Comparison of ENCODE assay signal across 8 mouse cellular contexts in the genomic region with DNA sequence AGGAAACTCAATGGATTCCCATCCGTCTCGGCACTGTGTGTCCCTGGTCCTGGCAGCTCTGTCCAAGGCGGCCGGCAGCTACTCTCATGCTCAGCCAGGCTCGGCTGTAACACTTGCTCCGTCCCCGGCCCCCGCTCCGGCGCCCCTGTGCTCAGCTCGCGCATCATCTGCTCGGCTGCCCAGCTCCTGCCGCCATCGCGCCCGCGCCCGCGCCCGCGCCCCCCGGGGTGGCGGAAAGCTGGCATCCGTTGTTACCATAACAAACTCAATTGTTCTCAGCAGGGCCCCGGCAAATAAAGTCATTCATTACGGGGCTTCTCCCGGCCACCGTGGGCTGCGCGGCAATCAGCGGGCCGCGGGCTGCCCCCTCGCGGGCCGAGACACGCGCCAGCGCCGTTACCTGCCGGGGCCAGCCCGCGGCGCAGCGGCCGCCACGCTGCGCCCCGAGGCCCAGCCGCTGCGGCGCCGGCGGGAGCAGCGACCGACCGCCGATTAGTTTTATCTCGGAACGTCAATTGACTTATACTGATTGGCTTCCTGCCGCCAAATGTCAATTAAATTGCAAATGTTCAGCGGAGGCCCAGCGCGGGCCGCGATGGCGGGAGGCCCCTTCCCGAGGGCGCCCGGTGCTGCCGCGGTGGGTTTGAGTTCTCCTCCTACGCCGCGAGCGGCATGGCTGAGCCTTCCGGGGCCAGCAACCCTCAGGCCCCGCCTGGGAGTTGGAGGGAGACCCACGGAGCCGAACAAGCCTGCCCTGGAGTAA. TPM values are rescaled to one million over a fixed set of nuclear protein-coding genes. Genes with fewer than 3 reads are reported as not detected.
DNase-seq lines count a peak whose midpoint lies in the region; ATAC-seq and TF ChIP-seq lines count a peak whose summit lies in the region.

No protein-coding gene starts in this region.

- no peaks in the 10 kb centered on the region for H3K9me3 ChIP-seq in embryonic facial prominence, embryonic 13.5 days
- H3K9me3 ChIP-seq in hindbrain, postnatal 0 days (ENCODE audit: low read length): no peaks in the 10 kb centered on the region
- no peaks in the 10 kb centered on the region for H3K9me3 ChIP-seq in midbrain, embryonic 10.5 days (replicated peaks)

- TF ChIP-seq POLR2A in testis, adult 2 months (IDR thresholded peaks at IDR 0.05; ENCODE audit: control insufficient read depth, low read depth, low read length): peak; percentile 40; the same call in 1 of the 2 replicates
- no peak for TF ChIP-seq POLR2A in thymus, adult 2 months (IDR thresholded peaks at IDR 0.05; ENCODE audit: control insufficient read depth, extremely low read depth, insufficient read depth, low read length, poor library complexity)

- no peak overlapping the region for H3K27ac ChIP-seq in layer of hippocampus, adult 2 months
- H3K27ac ChIP-seq in embryonic facial prominence, embryonic 13.5 days: no peak overlapping the region
- H3K27ac ChIP-seq in hindbrain, postnatal 0 days: no peak overlapping the region
- peak overlapping the region; percentile 78 for H3K27ac ChIP-seq in midbrain, embryonic 10.5 days (replicated peaks)
- H3K27ac ChIP-seq in testis, adult 2 months (ENCODE audit: control insufficient read depth, insufficient read depth, low read depth, low read length): peak overlapping the region; percentile 58; the same call in 1 of the 2 replicates
- H3K27ac ChIP-seq in thymus, adult 2 months (ENCODE audit: control insufficient read depth, insufficient read depth, low read length): no peak overlapping the region

- H3K4me2 ChIP-seq in embryonic facial prominence, embryonic 13.5 days: peak overlapping the region; percentile 95
- peak overlapping the region; percentile 97 for H3K4me2 ChIP-seq in hindbrain, postnatal 0 days (ENCODE audit: low read depth, low read length)

- WGBS in embryonic facial prominence, embryonic 13.5 days: 1% methylated on average over 81 of the region's 81 CpGs
- WGBS in hindbrain, postnatal 0 days: 2% methylated on average over 77 of the region's 81 CpGs
- WGBS in midbrain, embryonic 10.5 days: 1% methylated on average over 81 of the region's 81 CpGs
- WGBS in thymus, adult 2 months: 3% methylated on average over 81 of the region's 81 CpGs

- H3K27me3 ChIP-seq in embryonic facial prominence, embryonic 13.5 days: peaks cover 72% of the 10 kb centered on the region
- no peaks in the 10 kb centered on the region; the same call in 1 of the 2 replicates for H3K27me3 ChIP-seq in hindbrain, postnatal 0 days (ENCODE audit: insufficient read depth, low read length)
- peaks cover 91% of the 10 kb centered on the region for H3K27me3 ChIP-seq in midbrain, embryonic 10.5 days (ENCODE audit: low read depth, poor library complexity, severe bottlenecking)
- no peaks in the 10 kb centered on the region for H3K27me3 ChIP-seq in testis, adult 2 months (ENCODE audit: control insufficient read depth, insufficient read depth, low read length)
- peaks cover 12% of the 10 kb centered on the region for H3K27me3 ChIP-seq in thymus, adult 2 months (ENCODE audit: control insufficient read depth, insufficient read depth, low read length)

- peaks cover 11% of the 10 kb centered on the region; the same call in 1 of the 2 replicates for H3K4me1 ChIP-seq in embryonic facial prominence, embryonic 13.5 days
- H3K4me1 ChIP-seq in hindbrain, postnatal 0 days (ENCODE audit: insufficient read depth, low read length): 0 out of 2 replicates have a peak, but pooled peaks cover 4% of the 10 kb centered on the region
- peaks cover 29% of the 10 kb centered on the region for H3K4me1 ChIP-seq in midbrain, embryonic 10.5 days
- H3K4me1 ChIP-seq in testis, adult 2 months (ENCODE audit: control insufficient read depth, insufficient read depth, low read length): peaks cover 11% of the 10 kb centered on the region
- no peaks in the 10 kb centered on the region for H3K4me1 ChIP-seq in thymus, adult 2 months (replicated peaks; ENCODE audit: control insufficient read depth, insufficient read depth, low read length)

- 0 out of 2 replicates have a peak, but pooled peaks have one; percentile 61 for ATAC-seq in cerebellum, adult (ENCODE audit: insufficient number of reproducible peaks, low FRiP score, low TSS enrichment)
- ATAC-seq in embryonic facial prominence, embryonic 13.5 days (ENCODE audit: insufficient number of reproducible peaks, insufficient read depth, low FRiP score, low TSS enrichment, low read depth): 0 out of 2 replicates have a peak, but pooled peaks have one; percentile 16
- peak; percentile 78 for ATAC-seq in hindbrain, postnatal 0 days

- peak overlapping the region; percentile 57 for H3K4me3 ChIP-seq in layer of hippocampus, adult 2 months
- peak overlapping the region; percentile 55 for H3K4me3 ChIP-seq in embryonic facial prominence, embryonic 13.5 days
- peak overlapping the region; percentile 45 for H3K4me3 ChIP-seq in hindbrain, postnatal 0 days (ENCODE audit: low read length)
- peak overlapping the region; percentile 65 for H3K4me3 ChIP-seq in midbrain, embryonic 10.5 days
- H3K4me3 ChIP-seq in testis, adult 2 months (ENCODE audit: control insufficient read depth, low read depth, low read length): peak overlapping the region; percentile 87
- no peak overlapping the region for H3K4me3 ChIP-seq in thymus, adult 2 months (ENCODE audit: control insufficient read depth, insufficient read depth, low read length)

- H3K36me3 ChIP-seq in embryonic facial prominence, embryonic 13.5 days: no peaks in the 10 kb centered on the region
- H3K36me3 ChIP-seq in hindbrain, postnatal 0 days (ENCODE audit: insufficient read depth, low read length): no peaks in the 10 kb centered on the region
- H3K36me3 ChIP-seq in midbrain, embryonic 10.5 days: peaks cover 13% of the 10 kb centered on the region; the same call in 1 of the 2 replicates
- H3K36me3 ChIP-seq in testis, adult 2 months (ENCODE audit: control insufficient read depth, insufficient read depth, low read length): peaks cover 2% of the 10 kb centered on the region
- no peaks in the 10 kb centered on the region for H3K36me3 ChIP-seq in thymus, adult 2 months (ENCODE audit: control insufficient read depth, insufficient read depth, low read length)

- no peak for DNase-seq in layer of hippocampus, adult 2 months (ENCODE audit: low spot score in 2 of 2)
- DNase-seq in layer of hippocampus, adult 8-10 months (ENCODE audit: low spot score in 2 of 2): no peak
- peak; percentile 66 for DNase-seq in hindbrain, postnatal 0 days (ENCODE audit: low spot score)
- DNase-seq in midbrain, embryonic 10.5 days (ENCODE audit: low spot score): peak; percentile 69
- no peak for DNase-seq in thymus, adult 2 months

- peak overlapping the region; percentile 69 for H3K9ac ChIP-seq in embryonic facial prominence, embryonic 13.5 days
- H3K9ac ChIP-seq in hindbrain, postnatal 0 days (replicated peaks; ENCODE audit: low read length): peak overlapping the region; percentile 56

- peak; percentile 31; the same call in 1 of the 2 replicates for TF ChIP-seq CTCF in layer of hippocampus, adult 2 months (conservative IDR thresholded peaks at IDR 0.05)
- no peak for TF ChIP-seq CTCF in hindbrain, postnatal 0 days (IDR thresholded peaks at IDR 0.05; ENCODE audit: low read depth)
- no peak for TF ChIP-seq CTCF in testis, adult 2 months (IDR thresholded peaks at IDR 0.05; ENCODE audit: control insufficient read depth, insufficient read depth, insufficient replicate concordance, low read depth, low read length)
- TF ChIP-seq CTCF in thymus, adult 2 months (IDR thresholded peaks at IDR 0.05; ENCODE audit: borderline replicate concordance, control insufficient read depth, extremely low read depth, insufficient read depth, low read length, poor library complexity): no peak

RNA-seq across cellular contexts. Expression of gene Pax5, which starts 46.1 kb away (rescaled TPM):
- under 1 TPM; 0.10 to 0.38 TPM for total RNA-seq in layer of hippocampus, adult 2 months (2021)
- total RNA-seq in layer of hippocampus, adult 8-10 months (2022): under 1 TPM; 0.10 to 0.62 (median 0.25) TPM
- polyA plus RNA-seq in embryonic facial prominence, embryonic 13.5 days (2015; fragmentation: Nextera tagmentation; extraction: Ambion mirVana): not detected in 2 replicates
- 10.0 and 14.4 TPM in 2 replicates for total RNA-seq in hindbrain, postnatal 0 days (2014; rRNA removed)
- polyA plus RNA-seq in hindbrain, postnatal 0 days (2015; fragmentation: Nextera tagmentation; extraction: Ambion mirVana): 0.61 and 0.81 TPM in 2 replicates
- 6.3 and 9.1 TPM in 2 replicates for polyA plus RNA-seq in midbrain, embryonic 10.5 days (2016; fragmentation: Nextera tagmentation; extraction: Ambion mirVana)
- polyA plus RNA-seq in testis, adult 2 months (2012; rRNA removed): 50.1 and 52.6 TPM in 2 replicates
- polyA plus RNA-seq in thymus, adult 2 months (2012; rRNA removed): 2.7 and 4.0 TPM in 2 replicates

Comparison
In these comparisons a context has a peak if more than half of its experiments do, and no peak if none do; other contexts are left out.
1. DNase-seq: peak in hindbrain, postnatal 0 days (single experiment) and midbrain, embryonic 10.5 days (single experiment); none in layer of hippocampus, adult 2 months (0 of 2), layer of hippocampus, adult 8-10 months (0 of 2) and thymus, adult 2 months (single experiment).
2. H3K27ac ChIP-seq: peak in midbrain, embryonic 10.5 days (single experiment) and testis, adult 2 months (single experiment); none in layer of hippocampus, adult 2 months (single experiment), embryonic facial prominence, embryonic 13.5 days (single experiment), hindbrain, postnatal 0 days (single experiment) and thymus, adult 2 months (single experiment).
3. ATAC-seq: peak in every context shown above with its lines; median percentile 78 in hindbrain, postnatal 0 days; 61 in cerebellum, adult; 16 in embryonic facial prominence, embryonic 13.5 days.